Mouse (Mus musculus) erythroblast, embryonic 14.5 days (primary cell): ENCODE data around the gene Zfp672. TPM values are rescaled to one million over a fixed set of nuclear protein-coding genes. Genes with fewer than 3 reads are reported as not detected.

Source experiments
- H3K27me3 ChIP-seq: 2 replicates; pipeline ENCODE4 v1.6.1; 2012; ENCODE audit warnings: inconsistent platforms; ENCODE audit not compliant: control insufficient read depth
- H3K36me3 ChIP-seq: 2 replicates; pipeline ENCODE4 v1.6.1; 2012; ENCODE audit warnings: mild to moderate bottlenecking, inconsistent platforms; ENCODE audit not compliant: control insufficient read depth
- H3K4me1 ChIP-seq: 2 replicates; pipeline ENCODE4 v1.6.1; 2012; ENCODE audit warnings: inconsistent platforms; ENCODE audit not compliant: control insufficient read depth
- H3K4me3 ChIP-seq: replicated peaks from 2 replicates; pipeline ENCODE3; 2012; ENCODE audit warnings: moderate library complexity, mild to moderate bottlenecking, inconsistent platforms
- H3K9me3 ChIP-seq: 2 replicates; pipeline ENCODE4 v1.6.1; 2012; ENCODE audit warnings: low read length, inconsistent platforms, mixed read lengths; ENCODE audit not compliant: control insufficient read depth
- GATA1 ChIP-seq: IDR thresholded peaks from 2 replicates; pipeline ENCODE4 v1.6.1; 2012; ENCODE audit warnings: low read length, inconsistent platforms, mixed read lengths
- TAL1 ChIP-seq: IDR thresholded peaks from 3 replicates; pipeline ENCODE4 v1.6.1; 2012; ENCODE audit warnings: low read length, inconsistent platforms, mixed read lengths
- polyA plus RNA-seq: library from polyadenylated mRNA; stranded (reverse); fragments of >175 nt; gene quantifications from 2 replicates; pipeline ENCODE4 v1.2.3, GENCODE M21; 2012

Gene Zfp672
- polyA plus RNA-seq, 1 experiment = 1.8 TPM

DNA sequence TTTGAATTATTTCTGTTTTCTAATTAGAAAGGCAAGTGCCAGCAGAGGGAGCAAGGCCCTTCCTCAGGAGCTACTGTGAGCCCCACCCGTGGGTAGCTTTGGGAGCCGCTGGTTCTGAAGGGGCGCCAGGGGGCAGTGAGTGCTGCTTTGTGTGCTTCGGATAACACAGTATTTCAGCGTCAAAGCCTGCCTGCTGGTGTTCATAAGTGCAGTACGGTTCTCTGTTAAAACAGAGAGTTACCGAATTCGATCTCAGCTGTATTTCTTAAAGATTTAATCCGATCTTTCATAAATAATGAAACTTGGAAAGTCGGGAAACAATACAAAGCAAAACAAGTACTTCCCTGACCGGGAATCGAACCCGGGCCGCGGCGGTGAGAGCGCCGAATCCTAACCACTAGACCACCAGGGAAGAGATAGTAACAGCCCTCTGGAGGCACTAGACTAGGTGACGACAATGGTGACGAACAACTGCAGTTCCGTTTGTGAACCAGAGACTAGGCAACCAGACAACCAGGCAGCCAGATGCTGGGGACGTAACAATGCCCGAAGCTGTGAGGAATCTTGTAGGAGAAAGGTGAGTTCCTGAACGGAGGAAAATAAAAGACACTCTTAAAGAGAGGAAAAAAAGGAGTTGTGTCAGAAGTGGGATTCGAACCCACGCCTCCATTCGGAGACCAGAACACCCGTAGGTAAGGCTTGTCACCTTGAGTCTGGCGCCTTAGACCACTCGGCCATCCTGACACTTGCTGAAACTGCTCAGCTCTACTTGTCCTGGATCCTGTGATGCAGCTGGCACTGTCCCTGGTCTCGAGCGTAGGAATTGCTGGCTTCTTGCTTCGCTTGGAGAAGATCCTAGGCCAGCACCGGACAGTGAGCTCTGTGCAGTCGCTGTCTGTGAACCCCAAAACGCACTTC is 28.0 kb downstream of the Zfp672 start:
- peak overlapping the region; percentile 72 for H3K4me3 ChIP-seq
- TF ChIP-seq TAL1 (no peak), GATA1 (no peak)
- no peaks in the 10 kb centered on the region for H3K27me3 ChIP-seq
- H3K9me3 ChIP-seq = no peaks in the 10 kb centered on the region
- no peaks in the 10 kb centered on the region for H3K36me3 ChIP-seq
- H3K4me1 ChIP-seq = peaks cover 41% of the 10 kb centered on the region

DNA sequence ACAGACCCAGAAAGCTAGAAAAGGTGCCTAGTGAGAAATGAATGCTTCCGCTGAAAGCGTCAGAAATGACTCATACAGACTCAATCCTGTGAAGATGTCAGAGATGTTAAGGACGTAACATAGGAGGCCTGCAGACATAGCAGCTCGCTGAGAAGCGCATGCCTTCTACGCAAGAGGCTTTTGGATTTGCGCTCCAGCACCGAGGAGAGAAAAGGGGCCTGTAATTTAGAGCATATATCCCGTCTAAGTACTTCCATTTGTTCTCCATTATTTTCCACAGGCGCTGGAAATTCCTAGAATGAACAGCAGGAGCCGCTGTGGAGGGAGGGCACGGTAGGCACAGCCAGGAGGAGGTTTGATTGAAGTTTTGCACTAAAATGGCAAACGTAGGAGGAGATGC is 29.1 kb downstream of the Zfp672 start:
- Histone ChIP-seq H3K27me3 (no peaks in the 10 kb centered on the region), H3K4me3 (peak overlapping the region; percentile 72), H3K36me3 (no peaks in the 10 kb centered on the region), H3K9me3 (no peaks in the 10 kb centered on the region), H3K4me1 (peaks cover 31% of the 10 kb centered on the region)
- TF ChIP-seq TAL1 = no peak
- TF ChIP-seq GATA1 = no peak

DNA sequence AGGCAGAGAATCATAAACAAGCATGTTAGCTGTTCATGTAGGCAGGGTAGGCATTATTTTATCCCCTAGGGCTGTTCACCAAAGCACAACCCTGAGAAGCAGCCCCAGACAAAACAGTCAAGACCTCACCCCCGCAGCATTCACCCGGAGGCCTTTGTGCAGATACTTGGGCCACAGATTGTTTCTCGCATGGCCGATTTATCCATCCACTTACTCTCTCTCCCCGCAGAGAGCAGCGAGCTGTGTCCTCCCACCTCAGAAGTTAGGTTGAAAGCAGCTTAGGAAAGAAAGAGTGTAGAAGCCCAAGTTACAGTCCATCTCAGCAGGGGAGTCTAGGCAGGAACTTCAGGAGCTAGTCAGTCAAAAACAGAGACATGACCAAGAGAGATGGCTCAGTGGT is 32.7 kb downstream of the Zfp672 start:
- TF ChIP-seq TAL1 (no peak), GATA1 (no peak)
- H3K4me1 ChIP-seq = peaks cover 23% of the 10 kb centered on the region
- no peak overlapping the region for H3K4me3 ChIP-seq
- H3K36me3 ChIP-seq = no peaks in the 10 kb centered on the region
- H3K9me3 ChIP-seq = no peaks in the 10 kb centered on the region
- no peaks in the 10 kb centered on the region for H3K27me3 ChIP-seq

DNA sequence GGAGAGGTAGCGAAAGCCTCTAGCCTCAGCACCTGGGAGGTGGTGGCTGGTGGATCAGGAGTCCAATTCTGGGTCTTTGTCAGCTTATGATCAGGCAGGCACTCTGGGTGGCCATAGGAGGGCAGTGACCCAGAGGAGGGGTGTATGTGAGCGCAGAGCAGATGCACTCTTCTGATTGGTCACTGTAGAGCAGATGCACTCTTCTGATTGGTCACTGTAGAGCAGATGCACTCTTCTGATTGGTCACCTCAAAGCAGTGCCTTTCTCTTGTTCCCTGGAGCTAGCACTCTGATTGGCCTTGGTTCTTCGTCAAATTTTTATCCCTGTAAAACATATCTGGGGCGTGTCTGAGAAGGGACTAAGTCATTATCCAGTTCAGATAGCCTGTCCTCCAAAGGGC is 37.3 kb downstream of the Zfp672 start:
- H3K4me3 ChIP-seq = no peak overlapping the region
- H3K36me3 ChIP-seq = no peaks in the 10 kb centered on the region
- TF ChIP-seq GATA1 (no peak), TAL1 (no peak)

DNA sequence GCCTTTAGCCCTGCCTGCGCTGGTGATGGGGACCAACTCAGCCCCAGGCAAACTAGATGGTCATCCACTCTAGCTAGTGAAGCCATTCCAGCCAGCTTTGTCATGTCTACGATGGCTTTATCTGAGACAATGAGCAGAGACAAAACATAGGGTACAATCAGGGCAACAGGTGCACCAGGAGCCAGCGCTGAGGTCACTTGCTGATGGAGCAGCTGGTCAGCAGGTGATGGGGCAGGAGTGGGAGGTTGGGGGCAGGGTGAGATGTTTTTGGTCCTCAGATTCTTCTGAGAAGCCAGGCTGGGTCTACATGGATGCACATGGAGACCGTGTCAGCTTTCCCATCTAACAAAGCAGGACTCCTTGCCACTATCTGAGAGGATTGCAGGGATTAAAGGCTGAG is 39.3 kb downstream of the Zfp672 start:
- TF ChIP-seq GATA1 (no peak), TAL1 (no peak)
- H3K4me1 ChIP-seq = peaks cover 6% of the 10 kb centered on the region
- H3K27me3 ChIP-seq = peaks cover 6% of the 10 kb centered on the region
- H3K36me3 ChIP-seq = no peaks in the 10 kb centered on the region
- no peak overlapping the region for H3K4me3 ChIP-seq
- H3K9me3 ChIP-seq = no peaks in the 10 kb centered on the region

More for the DNA sequence above, 37.3 kb downstream of the Zfp672 start:
- H3K4me1 ChIP-seq = peaks cover 6% of the 10 kb centered on the region
- no peaks in the 10 kb centered on the region; the same call in 1 of the 2 replicates for H3K27me3 ChIP-seq
- no peaks in the 10 kb centered on the region for H3K9me3 ChIP-seq

DNA sequence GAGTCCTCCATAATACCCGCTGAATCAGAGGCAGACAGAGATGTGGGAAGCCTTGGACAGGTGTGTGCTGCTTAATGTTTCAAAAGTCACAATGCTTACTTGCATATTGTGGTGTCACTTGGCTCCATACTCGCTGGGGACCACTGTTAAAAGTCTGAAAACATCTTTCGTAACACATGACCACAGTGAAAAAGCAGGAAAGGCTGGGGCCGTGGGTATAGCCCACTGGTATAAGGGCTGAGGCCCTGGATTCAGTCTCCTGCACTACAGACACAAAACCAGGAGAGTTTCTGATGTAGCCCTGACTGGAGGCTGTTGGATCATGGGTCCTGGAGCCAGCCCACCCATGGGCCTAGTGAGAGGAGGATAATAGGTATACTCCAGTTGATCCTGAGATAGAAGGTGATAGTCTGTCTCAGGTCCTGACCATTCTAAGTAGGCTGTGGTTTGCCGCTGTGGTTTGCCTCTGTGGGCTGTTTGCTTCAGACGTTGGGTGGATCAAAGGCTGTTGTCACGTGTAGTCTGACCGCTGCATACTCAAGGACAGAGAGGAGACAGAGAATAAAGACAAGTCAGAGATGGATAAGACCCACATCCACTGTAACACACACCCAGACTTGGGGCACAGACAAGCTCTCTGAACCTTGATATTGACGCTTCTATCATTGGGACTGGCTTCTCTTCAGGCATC is 40.0 kb downstream of the Zfp672 start:
- Histone ChIP-seq H3K4me1 (peaks cover 6% of the 10 kb centered on the region), H3K9me3 (no peaks in the 10 kb centered on the region), H3K36me3 (no peaks in the 10 kb centered on the region), H3K27me3 (peaks cover 6% of the 10 kb centered on the region), H3K4me3 (no peak overlapping the region)
- TF ChIP-seq GATA1 (no peak), TAL1 (no peak)

DNA sequence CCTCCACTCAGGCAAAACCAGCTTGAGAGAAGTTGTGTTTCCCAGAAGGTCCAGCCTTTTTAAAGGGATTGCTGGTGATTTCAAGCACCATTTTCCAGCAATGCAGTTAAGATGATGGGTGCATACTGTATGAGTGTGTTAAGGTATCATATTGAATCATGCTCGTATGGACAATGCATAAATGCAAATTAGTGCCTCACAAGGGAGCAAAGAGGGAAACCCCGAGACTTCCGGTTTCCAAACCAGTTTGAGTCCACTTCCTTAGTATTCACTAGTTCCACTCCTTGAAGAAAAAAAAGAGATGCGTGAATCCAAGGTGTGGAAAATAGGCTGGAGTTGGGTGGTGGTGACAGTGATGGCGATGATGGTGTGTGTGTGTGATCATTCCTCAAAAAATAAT is 47.6 kb downstream of the Zfp672 start:
- H3K36me3 ChIP-seq = no peaks in the 10 kb centered on the region
- peaks cover 10% of the 10 kb centered on the region for H3K27me3 ChIP-seq
- no peaks in the 10 kb centered on the region for H3K4me1 ChIP-seq
- TF ChIP-seq GATA1 (no peak), TAL1 (no peak)
- H3K9me3 ChIP-seq = no peaks in the 10 kb centered on the region
- H3K4me3 ChIP-seq = no peak overlapping the region

DNA sequence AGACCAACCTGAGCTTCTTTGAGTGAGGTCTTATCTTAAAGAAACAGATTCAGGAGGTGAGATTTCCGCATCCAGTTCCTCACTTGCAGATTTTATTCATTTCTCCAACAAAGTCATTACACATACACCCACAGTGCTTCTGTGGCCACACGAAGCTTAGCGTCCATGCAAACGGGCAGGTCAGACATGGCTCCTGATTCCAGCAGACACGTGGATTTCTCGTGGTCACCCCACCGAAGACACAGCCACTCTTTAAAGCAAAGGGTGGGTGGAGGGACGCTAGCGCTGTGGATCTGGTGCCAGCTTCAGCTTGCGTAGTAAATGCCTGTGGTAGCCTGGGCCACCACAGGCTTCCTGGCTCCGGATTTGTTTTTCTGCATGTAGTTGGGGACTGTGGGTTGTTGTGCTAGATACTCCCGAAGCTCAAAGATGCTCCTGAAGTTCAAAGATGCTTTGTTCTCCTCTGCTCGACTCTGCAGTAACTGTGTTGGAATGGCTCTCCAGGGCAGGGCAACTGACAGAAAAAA is 48.1 kb downstream of the Zfp672 start:
- no peaks in the 10 kb centered on the region for H3K36me3 ChIP-seq
- H3K4me3 ChIP-seq = no peak overlapping the region
- H3K9me3 ChIP-seq = no peaks in the 10 kb centered on the region
- no peaks in the 10 kb centered on the region for H3K4me1 ChIP-seq
- TF ChIP-seq GATA1 (no peak), TAL1 (no peak)
- H3K27me3 ChIP-seq = peaks cover 10% of the 10 kb centered on the region

DNA sequence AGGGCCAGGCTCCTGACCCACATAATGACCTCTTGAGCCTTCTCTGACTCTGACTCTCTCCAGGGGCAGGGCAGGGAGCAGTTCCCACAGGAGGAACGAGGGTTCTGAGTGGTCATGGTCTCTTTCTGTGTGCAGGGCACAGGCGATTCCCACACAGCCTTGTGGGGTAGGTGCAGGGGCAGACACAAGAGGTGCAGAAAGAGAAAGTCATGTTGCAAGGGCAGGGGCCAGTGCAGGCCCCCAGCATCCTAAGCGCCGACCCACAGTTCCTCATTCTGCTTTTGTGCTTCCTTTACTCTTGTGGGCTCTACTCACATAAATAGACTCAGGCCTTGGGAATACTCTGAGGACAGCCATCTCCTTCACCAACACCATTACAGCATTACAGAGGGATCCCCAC is 54.4 kb downstream of the Zfp672 start:
- peaks cover 3% of the 10 kb centered on the region for H3K27me3 ChIP-seq
- H3K4me3 ChIP-seq = no peak overlapping the region
- TF ChIP-seq GATA1 = no peak
- TF ChIP-seq TAL1 = no peak
- H3K4me1 ChIP-seq = no peaks in the 10 kb centered on the region
- no peaks in the 10 kb centered on the region for H3K36me3 ChIP-seq
- H3K9me3 ChIP-seq = no peaks in the 10 kb centered on the region
